Mouse (Mus musculus): ENCODE data around the gene Atg16l2. TPM values are rescaled to one million over a fixed set of nuclear protein-coding genes. Genes with fewer than 3 reads are reported as not detected.

Gene Atg16l2
- 10.8 and 11.7 TPM in 2 replicates for polyA plus RNA-seq (2015; fragmentation: Nextera tagmentation; extraction: Ambion mirVana)

DNA sequence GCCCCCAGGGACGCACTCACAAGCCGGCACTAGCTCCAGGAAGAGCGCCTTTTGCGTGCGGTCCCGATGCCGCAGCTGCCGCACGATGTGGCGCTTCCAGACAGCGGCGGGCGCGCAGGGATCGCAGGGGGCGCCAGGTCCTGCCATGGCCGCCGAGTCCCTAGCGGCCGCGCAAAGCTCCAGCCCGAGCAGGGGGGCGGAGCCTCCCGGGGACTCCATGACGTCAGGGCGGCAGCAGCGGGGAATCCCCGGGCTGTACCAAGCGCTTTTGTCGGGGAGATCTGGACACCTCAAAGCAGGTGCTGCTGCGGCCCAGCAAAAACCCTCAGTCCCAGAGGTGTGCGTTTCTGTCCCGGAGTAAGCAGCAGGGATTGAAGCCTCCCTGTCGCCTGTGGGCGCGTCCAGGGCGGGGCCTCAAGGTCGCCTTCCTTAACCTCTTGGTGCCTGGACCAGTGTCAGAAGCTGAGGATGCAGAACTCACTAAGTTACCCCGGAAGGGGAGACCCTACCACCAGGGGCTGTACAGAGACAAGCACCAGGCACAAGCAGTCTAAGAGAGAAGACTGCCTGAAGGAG, at the start of gene Atg16l2:
Atg16l2 (minus strand) TSS at position 371 of the 576 bp plus-strand sequence.

DNA sequence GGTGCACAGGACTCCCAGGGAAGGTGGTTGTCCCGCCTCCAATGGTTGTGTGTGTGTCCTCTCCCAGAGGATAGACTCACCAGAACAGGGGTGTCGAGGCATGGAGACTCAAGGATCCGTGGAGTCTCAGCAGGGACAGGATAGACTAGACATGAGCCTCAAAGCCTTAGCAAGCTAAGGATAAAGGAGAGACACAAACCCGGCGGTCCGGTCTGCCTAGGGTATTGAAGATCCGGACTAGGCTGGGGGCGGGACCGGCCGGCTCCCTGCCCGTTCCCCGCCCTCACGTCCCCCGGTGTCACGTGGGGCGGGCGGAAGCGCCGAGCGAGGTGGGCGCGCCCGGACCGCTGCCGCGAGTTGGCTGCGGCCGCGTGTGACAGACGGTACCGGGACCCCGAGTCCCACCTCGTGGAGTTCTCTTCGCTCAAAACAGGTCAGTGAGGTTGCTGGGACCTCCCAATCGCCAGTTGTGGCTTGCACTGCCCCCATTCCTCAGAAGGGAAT, 45.8 kb upstream of the Atg16l2 start, which contains the start of gene Arap1:
Arap1 (plus strand) TSS at position 301 of the 504 bp plus-strand sequence.

GRCm38 (mm10) chr7:101317014-101317413, 15.0 kb upstream of the Atg16l2 start, which contains the start of gene Stard10:
Gene Stard10 (plus strand): TSS chr7:101317086.

Other genes starting within 250 kb of the Atg16l2 start
- 10.6 and 13.0 TPM in 2 replicates for gene Fchsd2, start 209.4 kb downstream of the Atg16l2 start, polyA plus RNA-seq (2015; fragmentation: Nextera tagmentation; extraction: Ambion mirVana)
- 80.2 and 88.2 TPM in 2 replicates for gene Stard10, start 14.8 kb upstream of the Atg16l2 start, polyA plus RNA-seq (2015; fragmentation: Nextera tagmentation; extraction: Ambion mirVana)
- 44.8 and 61.4 TPM in 2 replicates for gene Arap1, start 45.8 kb upstream of the Atg16l2 start, polyA plus RNA-seq (2015; fragmentation: Nextera tagmentation; extraction: Ambion mirVana)
- 9.0 TPM in 1 of 2 replicates, not detected in the other for gene Gm45837, start 108.6 kb upstream of the Atg16l2 start, polyA plus RNA-seq (2015; fragmentation: Nextera tagmentation; extraction: Ambion mirVana)
- 14.4 and 15.7 TPM in 2 replicates for gene Pde2a, start 119.4 kb upstream of the Atg16l2 start, polyA plus RNA-seq (2015; fragmentation: Nextera tagmentation; extraction: Ambion mirVana)